Mouse (Mus musculus): ENCODE data around the gene Mff. TPM values are rescaled to one million over a fixed set of nuclear protein-coding genes. Genes with fewer than 3 reads are reported as not detected.
A peak's percentile ranks its signal among the peaks of the same experiment; 100 is the strongest.

The Mff gene
- polyA plus RNA-seq, 1 experiment from 2014 or later: 410 TPM

- no peaks in the 10 kb centered on the region for H3K36me3 ChIP-seq (ENCODE audit: control insufficient read depth, insufficient read depth)
- H3K27ac ChIP-seq (ENCODE audit: low read length): no peak overlapping the region
- no peaks in the 10 kb centered on the region for H3K4me1 ChIP-seq (replicated peaks; ENCODE audit: control insufficient read depth, insufficient read depth, low read length)
- H3K9ac ChIP-seq (replicated peaks; ENCODE audit: low read depth, low read length): no peak overlapping the region
- WGBS: 94% methylated on average over 4 of the region's 4 CpGs
- no peak for ATAC-seq
- H3K4me2 ChIP-seq (ENCODE audit: low read length): no peak overlapping the region
- H3K9me3 ChIP-seq (ENCODE audit: control insufficient read depth, low read length): no peaks in the 10 kb centered on the region
- H3K4me3 ChIP-seq (replicated peaks; ENCODE audit: low read length): no peak overlapping the region
- H3K27me3 ChIP-seq (replicated peaks; ENCODE audit: control insufficient read depth, insufficient read depth, low read length): no peaks in the 10 kb centered on the region
Measured at GRCm38 (mm10) chr1:82797088-82797487, 72.4 kb downstream of the Mff start.

- ATAC-seq: no peak
- Histone ChIP-seq H3K27ac (ENCODE audit: low read length) (no peak overlapping the region), H3K4me1 (replicated peaks; ENCODE audit: control insufficient read depth, insufficient read depth, low read length) (no peaks in the 10 kb centered on the region), H3K4me3 (replicated peaks; ENCODE audit: low read length) (no peak overlapping the region), H3K36me3 (ENCODE audit: control insufficient read depth, insufficient read depth) (no peaks in the 10 kb centered on the region), H3K4me2 (ENCODE audit: low read length) (no peak overlapping the region), H3K9me3 (ENCODE audit: control insufficient read depth, low read length) (no peaks in the 10 kb centered on the region), H3K27me3 (replicated peaks; ENCODE audit: control insufficient read depth, insufficient read depth, low read length) (no peaks in the 10 kb centered on the region), H3K9ac (replicated peaks; ENCODE audit: low read depth, low read length) (no peak overlapping the region)
- 71% methylated on average over 5 of the region's 5 CpGs for WGBS
Measured at GRCm38 (mm10) chr1:82798304-82798703, 73.6 kb downstream of the Mff start.

GRCm38 (mm10) chr1:82798922-82799321, 74.2 kb downstream of the Mff start:
- H3K4me2 ChIP-seq (ENCODE audit: low read length): no peak overlapping the region
- no peak overlapping the region for H3K9ac ChIP-seq (replicated peaks; ENCODE audit: low read depth, low read length)
- H3K4me3 ChIP-seq (replicated peaks; ENCODE audit: low read length): no peak overlapping the region
- ATAC-seq: no peak
- H3K36me3 ChIP-seq (ENCODE audit: control insufficient read depth, insufficient read depth): no peaks in the 10 kb centered on the region
- H3K4me1 ChIP-seq (replicated peaks; ENCODE audit: control insufficient read depth, insufficient read depth, low read length): no peaks in the 10 kb centered on the region
- whole genome bisulfite sequencing: 79% methylated on average over 4 of the region's 4 CpGs
- no peaks in the 10 kb centered on the region for H3K27me3 ChIP-seq (replicated peaks; ENCODE audit: control insufficient read depth, insufficient read depth, low read length)
- H3K27ac ChIP-seq (ENCODE audit: low read length): no peak overlapping the region
- no peaks in the 10 kb centered on the region for H3K9me3 ChIP-seq (ENCODE audit: control insufficient read depth, low read length)

- H3K4me1 ChIP-seq (replicated peaks; ENCODE audit: control insufficient read depth, insufficient read depth, low read length): no peaks in the 10 kb centered on the region
- no peak overlapping the region for H3K27ac ChIP-seq (ENCODE audit: low read length)
- H3K9ac ChIP-seq (replicated peaks; ENCODE audit: low read depth, low read length): no peak overlapping the region
- H3K27me3 ChIP-seq (replicated peaks; ENCODE audit: control insufficient read depth, insufficient read depth, low read length): no peaks in the 10 kb centered on the region
- 0 out of 2 replicates have a peak, but pooled peaks have one; percentile 37 for ATAC-seq
- no peak overlapping the region for H3K4me3 ChIP-seq (replicated peaks; ENCODE audit: low read length)
- H3K9me3 ChIP-seq (ENCODE audit: control insufficient read depth, low read length): no peaks in the 10 kb centered on the region
- no peak overlapping the region for H3K4me2 ChIP-seq (ENCODE audit: low read length)
- 68% methylated on average over 12 of the region's 12 CpGs for WGBS
- no peaks in the 10 kb centered on the region for H3K36me3 ChIP-seq (ENCODE audit: control insufficient read depth, insufficient read depth)
Measured at GRCm38 (mm10) chr1:82801105-82801783, 76.6 kb downstream of the Mff start.

Other genes with a start within 250 kb of the Mff start
- 0.25 and 0.29 TPM in 2 replicates for gene Col4a4, start 138.0 kb upstream of the Mff start, polyA plus RNA-seq (2015; fragmentation: Nextera tagmentation; extraction: Ambion mirVana)
- 0.24 and 0.51 TPM in 2 replicates for gene Col4a3, start 138.0 kb upstream of the Mff start, polyA plus RNA-seq (2015; fragmentation: Nextera tagmentation; extraction: Ambion mirVana)
- gene Tm4sf20, start 43.6 kb downstream of the Mff start, polyA plus RNA-seq (2015; fragmentation: Nextera tagmentation; extraction: Ambion mirVana): not detected in 2 replicates
- not detected in 2 replicates for gene Gm47791, start 46.4 kb downstream of the Mff start, polyA plus RNA-seq (2015; fragmentation: Nextera tagmentation; extraction: Ambion mirVana)
- gene Agfg1, start 114.6 kb downstream of the Mff start, polyA plus RNA-seq (2015; fragmentation: Nextera tagmentation; extraction: Ambion mirVana): 33.7 and 39.9 TPM in 2 replicates
- 0.32 TPM in 1 of 2 replicates, not detected in the other for gene A030005L19Rik, start 188.4 kb downstream of the Mff start, polyA plus RNA-seq (2015; fragmentation: Nextera tagmentation; extraction: Ambion mirVana)
- gene A030014E15Rik, start 200.0 kb downstream of the Mff start, polyA plus RNA-seq (2015; fragmentation: Nextera tagmentation; extraction: Ambion mirVana): not detected in 2 replicates
- not detected in 2 replicates for gene Gm6217, start 206.5 kb downstream of the Mff start, polyA plus RNA-seq (2015; fragmentation: Nextera tagmentation; extraction: Ambion mirVana)
- not detected in 2 replicates for gene A030003K21Rik, start 218.5 kb downstream of the Mff start, polyA plus RNA-seq (2015; fragmentation: Nextera tagmentation; extraction: Ambion mirVana)
- gene Gm7544, start 231.1 kb downstream of the Mff start, polyA plus RNA-seq (2015; fragmentation: Nextera tagmentation; extraction: Ambion mirVana): not detected in 2 replicates
- not detected in 2 replicates for gene Gm47955, start 235.4 kb downstream of the Mff start, polyA plus RNA-seq (2015; fragmentation: Nextera tagmentation; extraction: Ambion mirVana)

All from forebrain, embryonic 16.5 days (tissue).